Mouse (Mus musculus) CH12.LX (cell line): ENCODE measurements at regions not wholly inside any gene's neighbourhood (a gene's known extent, or its start where the extent isn't known, plus 50 kb on each side); places are given as distances from the start of the nearest gene placed in this dataset.

Source experiments
- DNase-seq: peaks from one replicate; pipeline ENCODE4 v3.0.0-alpha.2; 2013; ENCODE audit errors: extremely low read depth
- H3K27ac ChIP-seq: 2 replicates; pipeline ENCODE4 v1.5.1; 2012; ENCODE audit warnings: low read depth, mild to moderate bottlenecking, control low read depth, moderate library complexity; ENCODE audit not compliant: insufficient read depth
- H3K27me3 ChIP-seq: replicated peaks from 2 replicates; pipeline ENCODE3; 2012; ENCODE audit warnings: inconsistent platforms
- H3K36me3 ChIP-seq, 2 experiments: replicated peaks in 1 of 2; 2 replicates each; pipeline versions ENCODE3 to v1.6.1; 2012; ENCODE audit warnings: inconsistent platforms in 1 of 2, low read length in 1 of 2, mild to moderate bottlenecking in 1 of 2, mixed read lengths in 1 of 2, moderate library complexity in 1 of 2; ENCODE audit not compliant: control insufficient read depth in 1 of 2, insufficient read depth in 1 of 2
- H3K4me1 ChIP-seq, 2 experiments: 2 replicates each; pipeline ENCODE4 v1.6.1; 2012; ENCODE audit warnings: inconsistent platforms in 1 of 2, moderate library complexity in 1 of 2; ENCODE audit not compliant: insufficient read depth in 2 of 2, control insufficient read depth in 1 of 2
- H3K4me2 ChIP-seq: 2 replicates; pipeline ENCODE4 v1.6.1; 2012; ENCODE audit warnings: low read depth, mild to moderate bottlenecking, control low read depth; ENCODE audit not compliant: poor library complexity, insufficient read depth, severe bottlenecking
- H3K4me3 ChIP-seq, 3 experiments: fragments of 150-350 bp in 1 of 3; sonication (generic) in 1 of 3; replicated peaks in 1 of 3; 2 replicates each; pipeline versions ENCODE3 to v1.5.1; 2011 to 2012; ENCODE audit warnings: low read depth in 2 of 3, low read length in 2 of 3, mild to moderate bottlenecking in 2 of 3, moderate library complexity in 2 of 3, control low read depth in 1 of 3, improper control_type of control experiment in 1 of 3, inconsistent platforms in 1 of 3, mixed read lengths in 1 of 3; ENCODE audit not compliant: poor library complexity in 1 of 3
- H3K79me2 ChIP-seq: replicated peaks from 2 replicates; pipeline ENCODE4 v1.6.1; 2012; ENCODE audit warnings: mild to moderate bottlenecking, moderate library complexity; ENCODE audit not compliant: control insufficient read depth, poor library complexity, insufficient read depth, severe bottlenecking; ENCODE audit errors: extremely low read depth
- H3K9ac ChIP-seq: 2 replicates; pipeline ENCODE4 v1.6.1; 2012; ENCODE audit warnings: low read depth, mild to moderate bottlenecking, control low read depth, moderate library complexity; ENCODE audit not compliant: insufficient read depth
- H3K9me3 ChIP-seq: replicated peaks from 2 replicates; pipeline ENCODE3; 2012; ENCODE audit warnings: low read length, inconsistent platforms, mixed read lengths
- CHD1 ChIP-seq: IDR thresholded peaks from 2 replicates; pipeline ENCODE4 v1.6.1; 2012; ENCODE audit warnings: low read depth, low read length, improper control_type of control experiment, inconsistent platforms
- EP300 ChIP-seq: IDR thresholded peaks from 2 replicates; pipeline ENCODE4 v1.6.1; 2011; ENCODE audit warnings: low read length, improper control_type of control experiment
- ETS1 ChIP-seq: conservative IDR thresholded peaks from 2 replicates; pipeline ENCODE4 v1.6.1; 2012; ENCODE audit warnings: low read depth, mild to moderate bottlenecking, inconsistent platforms, low read length, improper control_type of control experiment, moderate library complexity
- GABPA ChIP-seq: IDR thresholded peaks from 2 replicates; pipeline ENCODE4 v1.6.1; 2012; ENCODE audit warnings: low read depth, low read length, improper control_type of control experiment, inconsistent platforms; ENCODE audit not compliant: insufficient replicate concordance
- HCFC1 ChIP-seq: IDR thresholded peaks from 2 replicates; pipeline ENCODE4 v1.6.1; 2012; ENCODE audit warnings: low read depth, mild to moderate bottlenecking, inconsistent platforms, low read length, improper control_type of control experiment
- JUND ChIP-seq: conservative IDR thresholded peaks from 2 replicates; pipeline ENCODE4 v1.6.1; 2011; ENCODE audit warnings: low read depth, low read length, improper control_type of control experiment
- KAT2A ChIP-seq: IDR thresholded peaks from 2 replicates; pipeline ENCODE4 v1.6.1; 2012; ENCODE audit warnings: low read length, improper control_type of control experiment, inconsistent platforms; ENCODE audit not compliant: insufficient replicate concordance
- MAFK ChIP-seq: IDR thresholded peaks from 2 replicates; pipeline ENCODE4 v1.6.1; 2011; ENCODE audit warnings: low read length, improper control_type of control experiment; ENCODE audit not compliant: insufficient replicate concordance
- MAX ChIP-seq: IDR thresholded peaks from 2 replicates; pipeline ENCODE4 v1.6.1; 2011; ENCODE audit warnings: low read length, improper control_type of control experiment
- MAZ ChIP-seq: IDR thresholded peaks from 2 replicates; pipeline ENCODE4 v1.6.1; 2012; ENCODE audit warnings: low read depth, mild to moderate bottlenecking, inconsistent platforms, low read length, improper control_type of control experiment, moderate library complexity
- MXI1 ChIP-seq: IDR thresholded peaks from 2 replicates; pipeline ENCODE4 v1.6.1; 2011; ENCODE audit warnings: mild to moderate bottlenecking, low read depth, low read length, improper control_type of control experiment
- MYC ChIP-seq: IDR thresholded peaks from 2 replicates; pipeline ENCODE4 v1.6.1; 2011; ENCODE audit warnings: low read depth, mild to moderate bottlenecking, improper control_type of control experiment, low read length
- NELFE ChIP-seq: IDR thresholded peaks from 2 replicates; pipeline ENCODE4 v1.6.1; 2011; ENCODE audit warnings: low read depth, low read length, improper control_type of control experiment
- NRF1 ChIP-seq: IDR thresholded peaks from 2 replicates; pipeline ENCODE4 v1.6.1; 2014; ENCODE audit warnings: low read depth, mild to moderate bottlenecking, inconsistent platforms, low read length, improper control_type of control experiment, moderate library complexity
- PAX5 ChIP-seq: IDR thresholded peaks from 2 replicates; pipeline ENCODE4 v1.6.1; 2012; ENCODE audit warnings: low read length, inconsistent platforms, mixed read lengths
- POLR2A ChIP-seq: IDR thresholded peaks from 2 replicates; pipeline ENCODE4 v1.6.1; 2011; ENCODE audit warnings: low read depth, mild to moderate bottlenecking, improper control_type of control experiment, low read length
- RAD21 ChIP-seq: IDR thresholded peaks from 2 replicates; pipeline ENCODE4 v1.6.1; 2011; ENCODE audit warnings: low read depth, mild to moderate bottlenecking, low read length, improper control_type of control experiment, moderate library complexity
- SIN3A ChIP-seq: IDR thresholded peaks from 2 replicates; pipeline ENCODE4 v1.6.1; 2012; ENCODE audit warnings: low read length, improper control_type of control experiment, inconsistent platforms
- TCF12 ChIP-seq: IDR thresholded peaks from 2 replicates; pipeline ENCODE4 v1.6.1; 2014; ENCODE audit warnings: low read depth, mild to moderate bottlenecking, inconsistent platforms, low read length, improper control_type of control experiment
- USF2 ChIP-seq: conservative IDR thresholded peaks from 2 replicates; pipeline ENCODE4 v1.6.1; 2011; ENCODE audit warnings: low read depth, low read length, improper control_type of control experiment
- ZC3H11A ChIP-seq: IDR thresholded peaks from 2 replicates; pipeline ENCODE4 v1.6.1; 2012; ENCODE audit warnings: low read depth, mild to moderate bottlenecking, inconsistent platforms, low read length, improper control_type of control experiment
- ZMIZ1 ChIP-seq: IDR thresholded peaks from 2 replicates; pipeline ENCODE4 v1.6.1; 2012; ENCODE audit warnings: low read depth, mild to moderate bottlenecking, inconsistent platforms, low read length, improper control_type of control experiment
- ZNF384 ChIP-seq: IDR thresholded peaks from 2 replicates; pipeline ENCODE4 v1.6.1; 2012; ENCODE audit warnings: low read depth, low read length, improper control_type of control experiment, inconsistent platforms
- dilution Hi-C: fragments of 300-500 bp; cut with MboI; formaldehyde crosslinking; loops from 2 replicates; pipeline ENCODE4 v1.14.3; 2020; ENCODE audit warnings: low sequenced_read_pairs; ENCODE audit not compliant: extremely low pct_unique_long_range_greater_than_20kb, extremely low pct_ligation_motif_present
- in situ Hi-C: fragments of 300-500 bp; cut with MboI; formaldehyde crosslinking; loops from 3 replicates; pipeline ENCODE4 v1.14.3; 2019; ENCODE audit warnings: low sequenced_read_pairs, low pct_ligation_motif_present, low pct_unique_long_range_greater_than_20kb, mixed read lengths

DNA sequence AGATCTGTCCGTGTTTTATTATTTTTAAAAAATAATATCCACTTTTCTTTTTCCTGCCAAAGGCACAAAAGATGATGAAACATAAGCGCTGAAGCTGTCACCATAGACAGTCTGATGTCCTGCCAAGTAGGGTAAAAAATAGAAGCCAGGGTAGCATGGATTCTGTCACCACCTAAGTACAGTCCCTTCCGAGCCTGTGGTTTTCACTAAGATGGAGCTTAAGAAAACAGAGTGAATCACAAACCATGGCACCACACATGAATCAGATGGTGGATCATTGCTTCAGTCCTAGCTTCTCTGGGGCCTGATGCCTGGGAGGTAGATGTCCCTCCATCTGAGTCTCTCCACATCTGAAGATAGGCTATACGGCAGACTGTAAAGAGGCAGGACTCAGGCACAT, 55.9 kb upstream of the Fmod start:
- H3K9me3 ChIP-seq = no peaks in the 10 kb centered on the region
- no peak overlapping the region for H3K9ac ChIP-seq
- peaks cover 76% of the 10 kb centered on the region for H3K27me3 ChIP-seq
- H3K4me2 ChIP-seq = no peak overlapping the region
- H3K79me2 ChIP-seq = no peaks in the 10 kb centered on the region
- TF ChIP-seq ZNF384 (no peak), RAD21 (no peak), JUND (no peak), GABPA (no peak), NELFE (no peak), MAFK (no peak), MYC (no peak), TCF12 (no peak), PAX5 (no peak), CHD1 (no peak), ZC3H11A (no peak), HCFC1 (no peak), KAT2A (no peak), USF2 (no peak), MAZ (no peak), SIN3A (no peak), NRF1 (no peak), MXI1 (no peak), MAX (no peak)
- no peak overlapping the region for H3K27ac ChIP-seq
- in situ Hi-C loops (no loop called here), dilution Hi-C loops (no loop called here)
- H3K36me3 ChIP-seq = no peaks in the 10 kb centered on the region
- no peak for DNase-seq
- no peaks in the 10 kb centered on the region for H3K4me1 ChIP-seq
- H3K4me3 ChIP-seq = no peak overlapping the region

DNA sequence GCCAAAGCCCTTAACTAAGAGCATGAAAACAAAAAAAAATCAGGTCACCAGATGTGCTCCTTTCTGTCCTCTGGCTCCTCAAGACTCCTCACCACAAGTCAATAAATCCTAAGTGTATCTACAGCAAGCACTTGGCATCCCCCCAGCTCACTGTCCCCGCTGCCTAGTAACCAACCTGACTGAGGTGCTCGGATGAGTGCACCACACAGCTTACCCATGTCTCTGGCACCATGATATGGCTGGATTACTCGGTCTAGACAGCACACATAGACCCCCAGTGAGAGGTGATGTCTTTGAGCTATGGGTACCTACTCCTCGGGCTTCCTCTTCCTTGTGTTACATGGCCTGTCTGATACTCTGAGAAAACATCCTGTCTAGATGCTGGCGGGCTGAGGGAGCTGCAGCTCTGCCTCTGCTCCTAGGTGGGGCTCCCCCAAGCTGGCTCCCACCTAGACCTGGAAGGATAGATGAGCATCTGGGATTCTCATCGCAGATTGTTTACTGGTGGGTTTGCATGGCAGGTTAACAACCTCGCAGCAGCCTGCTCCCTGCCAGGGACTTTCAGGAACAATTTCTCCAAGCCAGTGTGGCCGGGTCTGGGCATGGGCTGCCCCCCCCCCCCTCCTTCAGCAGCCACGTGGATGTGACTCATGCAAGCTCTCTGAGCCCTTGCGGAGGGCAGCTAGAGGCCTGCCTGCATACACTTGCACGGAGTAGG, 57.2 kb upstream of the Prelp start:
- Histone ChIP-seq H3K27me3 (peaks cover 83% of the 10 kb centered on the region), H3K27ac (no peak overlapping the region), H3K4me3 (no peak overlapping the region), H3K79me2 (no peaks in the 10 kb centered on the region), H3K9me3 (no peaks in the 10 kb centered on the region), H3K36me3 (no peaks in the 10 kb centered on the region), H3K4me2 (no peak overlapping the region), H3K9ac (no peak overlapping the region), H3K4me1 (no peaks in the 10 kb centered on the region)
- DNase-seq = no peak
- dilution Hi-C loops = no loop called here
- TF ChIP-seq ZC3H11A (no peak), HCFC1 (no peak), POLR2A (no peak), EP300 (no peak), SIN3A (no peak), USF2 (no peak), ETS1 (no peak), ZMIZ1 (no peak)
- in situ Hi-C loops = no loop called here
